ENCODE assay signal across 22 mouse cellular contexts in the genomic region with DNA sequence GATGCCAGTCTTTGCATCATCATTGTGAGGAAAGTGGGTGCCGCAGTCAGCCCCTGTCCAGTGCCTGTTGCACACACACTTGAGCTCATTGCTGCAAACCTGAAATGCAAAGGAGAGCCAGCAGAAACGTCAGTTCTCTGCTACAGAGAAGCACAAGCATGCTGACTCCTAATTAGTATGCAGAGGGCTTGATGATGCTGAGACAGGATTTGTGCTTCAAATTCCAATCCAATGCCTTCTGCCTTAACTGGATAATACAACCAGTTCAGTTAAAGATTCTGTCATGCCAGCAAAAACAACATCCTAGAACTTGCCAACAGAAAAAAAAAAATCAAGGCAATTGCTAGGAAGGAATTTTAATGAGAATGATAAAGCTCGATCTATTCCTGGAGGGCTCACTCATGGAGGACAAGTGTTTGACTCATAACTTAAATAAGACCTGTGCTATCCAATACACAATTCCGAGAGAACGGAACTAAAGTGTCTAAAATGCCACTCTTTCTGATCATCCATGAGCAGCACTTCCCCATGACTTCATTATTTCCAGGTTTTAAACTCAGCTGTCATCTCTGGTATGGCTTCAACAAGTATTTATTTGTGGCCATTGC.
DNase-seq lines count a peak whose midpoint lies in the region; ATAC-seq and TF ChIP-seq lines count a peak whose summit lies in the region.
"Had no signal": no experiment of that assay in that cellular context is flagged by ENCODE, and none has a peak within 500 bp of the region (broad histone marks: within the 10 kb centered on the region; RNA-seq: fewer than 3 reads in every experiment).

No protein-coding gene starts in this region.

- WGBS in forebrain, embryonic 13.5 days: 64% methylated on average over 5 of the region's 5 CpGs
- WGBS in forebrain, embryonic 11.5 days: 83% methylated on average over 5 of the region's 5 CpGs
- 34% methylated on average over 5 of the region's 5 CpGs for WGBS in heart, embryonic 14.5 days
- WGBS in heart, adult 2 months: 48% methylated on average over 5 of the region's 5 CpGs
- 53% methylated on average over 5 of the region's 5 CpGs for WGBS in forebrain, embryonic 16.5 days

- no peak for TF ChIP-seq POLR2A in heart, adult 2 months (IDR thresholded peaks at IDR 0.05; ENCODE audit: insufficient read depth, low read depth, low read length)

- no peaks in the 10 kb centered on the region for H3K36me3 ChIP-seq in forebrain, embryonic 13.5 days (ENCODE audit: poor library complexity, severe bottlenecking)
- H3K36me3 ChIP-seq in forebrain, embryonic 11.5 days (ENCODE audit: control insufficient read depth, insufficient read depth, low read length): no peaks in the 10 kb centered on the region
- no peaks in the 10 kb centered on the region for H3K36me3 ChIP-seq in heart, embryonic 14.5 days (ENCODE audit: control insufficient read depth, insufficient read depth, low read length)
- H3K36me3 ChIP-seq in heart, adult 2 months (ENCODE audit: control insufficient read depth, insufficient read depth, low read length): no peaks in the 10 kb centered on the region
- H3K36me3 ChIP-seq in forebrain, embryonic 16.5 days (ENCODE audit: control insufficient read depth, insufficient read depth): no peaks in the 10 kb centered on the region
- H3K36me3 ChIP-seq: embryonic facial prominence, embryonic 13.5 days; hindbrain, embryonic 12.5 days had no signal

- intact Hi-C loops in heart, adult 2 months (cut with DNase I): no loop called here

- TF ChIP-seq CTCF in heart, adult 2 months (IDR thresholded peaks at IDR 0.05): no peak

- no peak for DNase-seq in forebrain, embryonic 11.5 days (ENCODE audit: low spot score)
- no peak for DNase-seq in heart, adult 2 months
- DNase-seq in 3T3-L1 (ENCODE audit: low read depth, low spot score): peak; percentile 39
- DNase-seq in layer of hippocampus, postnatal 25 days (ENCODE audit: extremely low spot score in 1 of 2, low spot score in 1 of 2): no peak
- DNase-seq: adrenal gland, adult 2 months; cerebellum, adult 8-10 months; cerebellum, postnatal 36 days; embryo, embryonic 11 days; gastrocnemius, postnatal 10 days; kidney, adult 18-20 months; kidney, postnatal 4 days; layer of hippocampus, adult 9-11 months; thymus, postnatal 14 days had no signal

- TF ChIP-seq EP300 in heart, adult 2 months (IDR thresholded peaks at IDR 0.05; ENCODE audit: insufficient read depth, low read depth, low read length): no peak

- no peak overlapping the region for H3K27ac ChIP-seq in forebrain, embryonic 13.5 days
- no peak overlapping the region for H3K27ac ChIP-seq in forebrain, embryonic 11.5 days (ENCODE audit: low read depth, low read length)
- H3K27ac ChIP-seq in heart, embryonic 14.5 days (replicated peaks in 1 of 2; ENCODE audit: control insufficient read depth in 1 of 2, insufficient read depth in 1 of 2, low read depth in 2 of 2, low read length in 2 of 2): peak overlapping the region; percentile 34 to 49; a peak in 1 of 4 replicates
- H3K27ac ChIP-seq in heart, adult 2 months: no peak overlapping the region
- no peak overlapping the region for H3K27ac ChIP-seq in forebrain, embryonic 16.5 days (ENCODE audit: low read length)
- H3K27ac ChIP-seq: embryonic facial prominence, embryonic 13.5 days; hindbrain, embryonic 12.5 days; macrophage had no signal

- H3K4me1 ChIP-seq in forebrain, embryonic 13.5 days: peaks cover 4% of the 10 kb centered on the region; the same call in 1 of the 2 replicates
- no peaks in the 10 kb centered on the region for H3K4me1 ChIP-seq in forebrain, embryonic 11.5 days (replicated peaks; ENCODE audit: control insufficient read depth, insufficient read depth, low read length)
- peaks cover 2 to 4% of the 10 kb centered on the region in 2 experiments; a peak in 2 of 4 replicates for H3K4me1 ChIP-seq in heart, embryonic 14.5 days (ENCODE audit: control insufficient read depth in 2 of 2, insufficient read depth in 2 of 2, low read length in 2 of 2)
- no peaks in the 10 kb centered on the region for H3K4me1 ChIP-seq in heart, adult 2 months (ENCODE audit: control insufficient read depth, insufficient read depth, low read length)
- H3K4me1 ChIP-seq in forebrain, embryonic 16.5 days (replicated peaks; ENCODE audit: control insufficient read depth, insufficient read depth, low read length): peaks cover 7% of the 10 kb centered on the region
- H3K4me1 ChIP-seq: embryonic facial prominence, embryonic 13.5 days; hindbrain, embryonic 12.5 days had no signal

- no peak overlapping the region for H3K4me2 ChIP-seq in forebrain, embryonic 13.5 days
- no peak overlapping the region for H3K4me2 ChIP-seq in forebrain, embryonic 11.5 days (ENCODE audit: low read depth, low read length, severe bottlenecking)
- H3K4me2 ChIP-seq in heart, embryonic 14.5 days (ENCODE audit: low read length): peak overlapping the region; percentile 2; the same call in 1 of the 2 replicates
- no peak overlapping the region for H3K4me2 ChIP-seq in forebrain, embryonic 16.5 days (ENCODE audit: low read length)
- H3K4me2 ChIP-seq: embryonic facial prominence, embryonic 13.5 days; hindbrain, embryonic 12.5 days had no signal

- peak; percentile 56; the same call in 1 of the 2 replicates for ATAC-seq in forebrain, embryonic 13.5 days
- no peak for ATAC-seq in forebrain, embryonic 11.5 days (replicated peaks; ENCODE audit: low FRiP score)
- ATAC-seq in heart, embryonic 14.5 days (ENCODE audit: insufficient number of reproducible peaks, insufficient read depth, low FRiP score, low read depth): no peak
- peak; percentile 77 for ATAC-seq in forebrain, embryonic 16.5 days
- ATAC-seq: inflammation-experienced regulatory T-cells, adult 6 months; midbrain, embryonic 16.5 days had no signal

- no peak overlapping the region for H3K9ac ChIP-seq in forebrain, embryonic 13.5 days
- H3K9ac ChIP-seq in forebrain, embryonic 11.5 days (ENCODE audit: low read length): no peak overlapping the region
- no peak overlapping the region for H3K9ac ChIP-seq in heart, embryonic 14.5 days (ENCODE audit: low read length)
- no peak overlapping the region for H3K9ac ChIP-seq in heart, adult 2 months (ENCODE audit: low read depth, low read length)
- H3K9ac ChIP-seq in forebrain, embryonic 16.5 days (replicated peaks; ENCODE audit: low read depth, low read length): no peak overlapping the region
- H3K9ac ChIP-seq: embryonic facial prominence, embryonic 13.5 days; hindbrain, embryonic 12.5 days had no signal

- H3K4me3 ChIP-seq in forebrain, embryonic 13.5 days: no peak overlapping the region
- no peak overlapping the region for H3K4me3 ChIP-seq in forebrain, embryonic 11.5 days (ENCODE audit: low read depth, low read length)
- H3K4me3 ChIP-seq in heart, embryonic 14.5 days (ENCODE audit: control insufficient read depth in 1 of 2, insufficient read depth in 1 of 2, low read depth in 1 of 2, low read length in 2 of 2): no peak overlapping the region
- no peak overlapping the region for H3K4me3 ChIP-seq in heart, adult 2 months
- H3K4me3 ChIP-seq in forebrain, embryonic 16.5 days (replicated peaks; ENCODE audit: low read length): no peak overlapping the region
- H3K4me3 ChIP-seq: embryonic facial prominence, embryonic 13.5 days; erythroblast, embryonic 14.5 days; hindbrain, embryonic 12.5 days had no signal

- no peaks in the 10 kb centered on the region for H3K9me3 ChIP-seq in forebrain, embryonic 13.5 days (replicated peaks)
- H3K9me3 ChIP-seq in forebrain, embryonic 11.5 days (ENCODE audit: control insufficient read depth, low read length): no peaks in the 10 kb centered on the region
- no peaks in the 10 kb centered on the region for H3K9me3 ChIP-seq in heart, embryonic 14.5 days (ENCODE audit: control insufficient read depth, low read length)
- H3K9me3 ChIP-seq in forebrain, embryonic 16.5 days (ENCODE audit: control insufficient read depth, low read length): no peaks in the 10 kb centered on the region
- H3K9me3 ChIP-seq: embryonic facial prominence, embryonic 13.5 days; hindbrain, embryonic 12.5 days had no signal

- H3K79me2 ChIP-seq in heart, adult 2 months (replicated peaks; ENCODE audit: control insufficient read depth, insufficient read depth, low read length): no peaks in the 10 kb centered on the region

- no peaks in the 10 kb centered on the region for H3K27me3 ChIP-seq in forebrain, embryonic 13.5 days
- no peaks in the 10 kb centered on the region for H3K27me3 ChIP-seq in forebrain, embryonic 11.5 days (ENCODE audit: control insufficient read depth, insufficient read depth, low read length)
- H3K27me3 ChIP-seq in heart, embryonic 14.5 days (ENCODE audit: control insufficient read depth, insufficient read depth, low read length): no peaks in the 10 kb centered on the region
- H3K27me3 ChIP-seq in heart, adult 2 months (ENCODE audit: control insufficient read depth, insufficient read depth, low read length): no peaks in the 10 kb centered on the region
- no peaks in the 10 kb centered on the region for H3K27me3 ChIP-seq in forebrain, embryonic 16.5 days (replicated peaks; ENCODE audit: control insufficient read depth, insufficient read depth, low read length)
- H3K27me3 ChIP-seq: embryonic facial prominence, embryonic 13.5 days; hindbrain, embryonic 12.5 days had no signal

Comparison
In these comparisons a context has a peak if more than half of its experiments do, and no peak if none do; other contexts are left out.
1. ATAC-seq: peak in forebrain, embryonic 13.5 days (single experiment) and forebrain, embryonic 16.5 days (single experiment); none in forebrain, embryonic 11.5 days (single experiment) and heart, embryonic 14.5 days (single experiment).
2. H3K27ac ChIP-seq: peak in heart, embryonic 14.5 days (2 of 2); none in forebrain, embryonic 13.5 days (single experiment), forebrain, embryonic 11.5 days (single experiment), heart, adult 2 months (single experiment) and forebrain, embryonic 16.5 days (single experiment).